Mouse (Mus musculus) urinary bladder, postnatal 4 days (tissue): Measurements from ENCODE around the gene Rasl11b.

Experiments used
- DNase-seq, 2 experiments: peaks; one replicate each; pipeline ENCODE4 v3.0.0; 2021 to 2022; ENCODE audit warnings: low spot score in 2 of 2

Rasl11b gene

GRCm38 (mm10) chr5:74194841-74195613, at the start of gene Rasl11b:
Rasl11b (plus strand) TSS chr5:74195286.
- DNase-seq = peak; percentile 95 to 96

GRCm38 (mm10) chr5:74147631-74148030, 47.5 kb upstream of the Rasl11b start:
- no peak for DNase-seq

GRCm38 (mm10) chr5:74149975-74150374, 45.1 kb upstream of the Rasl11b start:
- DNase-seq = no peak

GRCm38 (mm10) chr5:74151774-74152173, 43.3 kb upstream of the Rasl11b start:
- DNase-seq = no peak

GRCm38 (mm10) chr5:74155860-74156351, 39.2 kb upstream of the Rasl11b start:
- no peak for DNase-seq

- no peak for DNase-seq
These were observed 36.0 kb upstream of the Rasl11b start for GRCm38 (mm10) chr5:74158929-74159632.

- no peak for DNase-seq
These were observed 35.2 kb upstream of the Rasl11b start for GRCm38 (mm10) chr5:74159906-74160305.

- no peak for DNase-seq
These were observed 34.7 kb upstream of the Rasl11b start for GRCm38 (mm10) chr5:74160349-74160748.

GRCm38 (mm10) chr5:74161297-74161926, 33.7 kb upstream of the Rasl11b start:
- peak in 1 of 2 experiments; percentile 60 for DNase-seq

GRCm38 (mm10) chr5:74162013-74162412, 33.1 kb upstream of the Rasl11b start:
- DNase-seq = no peak

- DNase-seq = no peak
These were observed 31.9 kb upstream of the Rasl11b start for GRCm38 (mm10) chr5:74163141-74163540.

- no peak for DNase-seq
These were observed 30.5 kb upstream of the Rasl11b start for GRCm38 (mm10) chr5:74164547-74164946.

GRCm38 (mm10) chr5:74166642-74167041, 28.4 kb upstream of the Rasl11b start:
- DNase-seq = no peak

- no peak for DNase-seq
These were observed 27.0 kb upstream of the Rasl11b start for GRCm38 (mm10) chr5:74168085-74168484.

- DNase-seq = peak in 1 of 2 experiments; percentile 57
These were observed 23.3 kb upstream of the Rasl11b start for GRCm38 (mm10) chr5:74171768-74172167.

GRCm38 (mm10) chr5:74172208-74172607, 22.9 kb upstream of the Rasl11b start:
- no peak for DNase-seq

- no peak for DNase-seq
These were observed 21.8 kb upstream of the Rasl11b start for GRCm38 (mm10) chr5:74173162-74173844.

- DNase-seq = no peak
These were observed 19.4 kb upstream of the Rasl11b start for GRCm38 (mm10) chr5:74175526-74176270.

GRCm38 (mm10) chr5:74180216-74180615, 14.9 kb upstream of the Rasl11b start:
- DNase-seq = no peak

GRCm38 (mm10) chr5:74183118-74183517, 12.0 kb upstream of the Rasl11b start:
- DNase-seq = no peak

GRCm38 (mm10) chr5:74184607-74185006, 10.5 kb upstream of the Rasl11b start:
- DNase-seq = no peak
